Mouse (Mus musculus) cerebellum, postnatal 10 days (tissue): ENCODE data around the gene Sost.

Experiments
- DNase-seq, 2 experiments: peaks; one replicate each; pipeline ENCODE4 v3.0.0; 2021; ENCODE audit warnings: mixed read lengths in 2 of 2

Gene Sost

GRCm38 (mm10) chr11:101943055-101943454, 23.8 kb downstream of the Sost start:
- peak; percentile 97 to 98 for DNase-seq

GRCm38 (mm10) chr11:101937108-101937507, 29.7 kb downstream of the Sost start:
- DNase-seq: peak; percentile 68

GRCm38 (mm10) chr11:101936421-101936820, 30.4 kb downstream of the Sost start:
- DNase-seq: no peak

- DNase-seq: no peak
Observed at GRCm38 (mm10) chr11:101935743-101936142, 31.1 kb downstream of the Sost start.

GRCm38 (mm10) chr11:101931978-101932377, 34.8 kb downstream of the Sost start:
- no peak for DNase-seq

- DNase-seq: peak; percentile 56 to 68
Observed at GRCm38 (mm10) chr11:101928030-101928762, 38.6 kb downstream of the Sost start.

- peak; percentile 46 to 49 for DNase-seq
Observed at GRCm38 (mm10) chr11:101926951-101927589, 39.7 kb downstream of the Sost start.

GRCm38 (mm10) chr11:101925636-101926035, 41.2 kb downstream of the Sost start:
- DNase-seq: no peak

GRCm38 (mm10) chr11:101924441-101924976, 42.3 kb downstream of the Sost start:
- DNase-seq: no peak

GRCm38 (mm10) chr11:101923988-101924387, 42.8 kb downstream of the Sost start:
- DNase-seq: no peak

- DNase-seq: peak; percentile 62 to 64
Observed at GRCm38 (mm10) chr11:101921361-101921952, 45.4 kb downstream of the Sost start.

GRCm38 (mm10) chr11:101919660-101920059, 47.2 kb downstream of the Sost start:
- DNase-seq: peak; percentile 88 to 92

GRCm38 (mm10) chr11:101918609-101919008, 48.2 kb downstream of the Sost start:
- no peak for DNase-seq

GRCm38 (mm10) chr11:101916772-101917171, 50.0 kb downstream of the Sost start:
- DNase-seq: peak in 1 of 2 experiments; percentile 21

- no peak for DNase-seq
Observed at GRCm38 (mm10) chr11:101913591-101913990, 53.2 kb downstream of the Sost start.
